Mouse (Mus musculus) thymus, postnatal 36 days (tissue): ENCODE measurements around the gene Pomp.
A peak's percentile ranks its signal among the peaks of the same experiment; 100 is the strongest.
"Not testable (repeated sequence)": the region's sequence is repeated elsewhere in the genome, so short reads cannot be mapped to it uniquely, and the experiment has no call there.

Experiments used
- DNase-seq, 2 experiments: peaks; one replicate each; pipeline ENCODE4 v3.0.0; 2022; ENCODE audit warnings: mixed read lengths in 2 of 2

Gene Pomp

DNA sequence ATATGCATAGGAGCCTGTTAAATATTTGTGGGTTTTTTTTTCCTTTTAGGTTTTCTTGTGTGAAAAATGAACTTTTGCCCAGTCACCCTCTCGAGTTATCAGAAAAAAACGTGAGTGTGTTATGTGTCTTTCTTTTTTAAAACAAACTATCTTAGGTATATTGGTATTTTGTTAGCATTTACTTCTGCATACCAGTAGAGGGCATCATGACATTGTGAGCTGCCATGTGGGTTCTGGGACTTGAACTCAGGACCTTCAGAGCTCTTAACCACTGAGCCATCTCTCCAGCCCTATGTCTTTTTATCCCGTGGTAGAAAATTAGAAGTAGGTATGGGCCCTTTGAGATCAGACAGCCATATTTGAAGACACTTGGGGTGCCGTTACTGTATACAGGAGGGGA is 8.4 kb downstream of the Pomp start:
- no peak for DNase-seq

DNA sequence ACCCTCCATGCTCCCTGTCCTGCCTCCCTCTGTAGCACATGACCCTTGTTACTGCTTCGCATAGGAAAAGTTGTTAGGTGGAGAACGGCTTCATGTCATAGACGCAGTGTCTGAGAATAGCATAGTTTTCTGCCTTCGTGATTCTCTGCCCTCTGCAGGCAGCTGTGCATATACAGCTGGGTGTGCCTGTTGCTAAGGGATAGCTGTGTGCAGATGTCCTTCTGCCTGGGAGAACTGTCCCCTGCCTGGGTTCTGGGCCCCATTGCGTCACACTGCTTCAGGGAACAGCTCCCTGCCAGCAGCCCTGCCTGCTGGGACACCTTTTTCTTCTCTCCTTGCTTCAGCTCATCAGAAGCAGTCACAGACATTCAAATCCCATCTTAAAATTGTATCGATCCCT is 9.3 kb downstream of the Pomp start:
- no peak for DNase-seq

DNA sequence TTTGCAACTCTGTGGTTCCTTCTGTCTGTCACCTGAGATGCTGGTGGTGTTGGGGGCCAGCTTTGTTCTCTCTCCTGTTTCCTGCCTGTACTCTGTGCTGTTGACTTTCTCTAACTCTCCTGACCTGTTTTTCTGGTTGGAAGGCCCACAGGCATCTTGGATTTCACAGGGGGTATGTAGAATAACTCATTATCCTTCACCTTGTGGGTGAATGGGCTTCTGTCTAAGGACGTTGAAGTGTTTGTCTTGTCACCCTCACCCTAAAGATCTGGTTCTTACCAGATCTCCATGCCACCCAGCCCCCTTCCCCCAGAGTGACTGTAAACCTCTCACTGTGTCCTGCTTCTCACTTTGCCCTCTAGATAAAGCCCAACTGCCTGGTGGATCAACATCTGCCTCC is 10.0 kb downstream of the Pomp start:
- no peak for DNase-seq

DNA sequence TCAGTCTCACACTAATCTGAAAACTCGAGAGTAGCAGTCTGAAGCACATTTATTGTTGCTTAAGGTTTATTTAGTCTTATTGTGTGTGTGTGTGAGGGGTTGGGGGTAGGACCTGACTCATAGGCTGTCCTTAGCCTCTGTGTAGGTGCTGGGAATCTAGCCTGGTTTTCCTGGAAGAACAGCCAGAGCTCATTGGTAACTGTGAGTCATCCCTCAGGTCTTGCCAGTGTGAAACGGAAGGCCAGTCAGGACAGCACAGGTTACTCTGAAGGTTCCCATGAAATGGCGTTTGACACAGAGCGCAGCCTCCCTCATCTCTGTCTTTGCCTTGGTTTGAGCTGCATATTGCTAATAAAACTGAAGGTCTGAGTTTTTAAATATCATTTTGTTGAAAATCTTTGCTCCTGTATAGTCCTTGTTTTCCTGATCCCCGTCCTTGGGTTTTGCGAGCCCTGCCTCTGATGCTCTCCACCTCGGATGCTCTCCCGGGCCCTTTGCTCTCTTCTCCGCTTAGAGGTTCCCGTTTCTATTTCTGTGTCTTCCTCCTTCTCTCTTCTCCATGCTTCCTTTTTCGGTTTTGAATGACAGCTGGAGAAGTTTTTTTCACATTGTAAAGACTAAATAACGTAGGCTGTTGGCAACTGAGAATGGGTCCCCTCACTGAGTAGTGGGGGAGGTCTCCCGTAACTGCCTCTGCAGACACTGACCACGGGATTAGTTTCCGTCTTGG is 11.0 kb downstream of the Pomp start:
- no peak for DNase-seq

DNA sequence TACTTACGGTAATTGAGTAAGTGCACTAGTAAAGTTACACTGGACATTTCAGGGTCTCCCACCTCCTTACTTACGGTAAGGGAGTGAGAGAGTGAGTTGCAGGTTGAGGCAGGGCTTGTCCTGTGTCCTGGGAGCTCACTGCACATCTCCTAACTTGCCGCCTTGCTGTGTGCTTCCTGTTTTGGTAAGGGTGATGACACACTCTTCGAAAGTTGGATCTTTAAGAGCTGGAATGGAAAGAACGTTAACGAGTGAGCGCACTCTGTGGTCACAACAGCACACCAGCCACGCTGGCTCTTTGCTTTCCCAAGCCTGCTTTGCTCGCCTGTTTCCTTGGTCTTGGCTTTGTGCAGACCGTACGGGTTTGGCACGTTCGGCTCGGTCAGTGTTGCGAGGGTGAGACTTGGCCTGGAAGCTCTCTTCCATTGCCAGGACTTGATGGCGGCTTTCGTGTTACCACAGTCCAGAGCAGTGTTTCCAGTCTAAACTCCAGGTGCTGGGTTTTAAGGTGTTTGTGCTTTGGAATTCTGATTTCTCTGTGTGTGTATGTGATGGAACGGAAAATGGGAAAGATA is 14.3 kb downstream of the Pomp start:
- no peak for DNase-seq

DNA sequence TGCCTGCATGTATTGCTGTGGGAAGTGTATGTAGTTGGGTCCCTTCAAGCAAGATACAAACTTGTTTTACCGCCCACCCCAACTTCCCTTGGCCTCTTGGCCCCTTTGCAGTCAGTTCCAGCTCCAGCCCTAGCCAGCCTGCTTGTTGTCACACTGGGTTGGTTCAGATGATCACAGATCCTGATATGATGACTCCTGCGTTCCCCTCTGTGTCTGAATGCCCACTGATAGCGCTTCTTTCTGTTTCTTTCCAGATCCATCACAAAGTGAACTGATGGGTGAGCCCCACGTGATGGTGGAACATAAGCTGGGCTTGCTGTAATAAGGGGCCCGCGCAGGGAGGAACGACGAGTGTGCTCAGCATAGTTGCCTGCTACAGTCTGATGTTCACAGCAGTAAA is 14.9 kb downstream of the Pomp start:
- DNase-seq = no peak

DNA sequence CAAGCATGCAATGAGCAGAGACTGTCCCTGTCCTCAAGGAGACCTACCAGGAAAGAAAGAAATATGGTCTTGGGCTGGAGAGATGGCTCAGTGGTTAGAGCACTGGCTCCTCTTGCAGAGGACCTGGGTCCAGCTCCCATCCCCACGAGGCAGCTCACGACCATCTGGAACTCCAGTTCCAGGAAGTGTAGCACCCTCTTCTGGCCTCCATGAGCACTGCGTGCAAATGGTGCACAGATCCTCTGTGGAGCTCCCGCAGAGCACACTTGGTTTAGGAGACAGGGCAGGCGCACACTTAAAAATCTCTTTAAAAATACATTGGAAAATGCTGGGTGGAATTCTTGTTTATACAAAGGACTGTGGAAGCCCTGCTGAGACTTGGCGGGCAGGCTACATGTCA is 17.3 kb downstream of the Pomp start:
- DNase-seq = peak; percentile 19 to 20

DNA sequence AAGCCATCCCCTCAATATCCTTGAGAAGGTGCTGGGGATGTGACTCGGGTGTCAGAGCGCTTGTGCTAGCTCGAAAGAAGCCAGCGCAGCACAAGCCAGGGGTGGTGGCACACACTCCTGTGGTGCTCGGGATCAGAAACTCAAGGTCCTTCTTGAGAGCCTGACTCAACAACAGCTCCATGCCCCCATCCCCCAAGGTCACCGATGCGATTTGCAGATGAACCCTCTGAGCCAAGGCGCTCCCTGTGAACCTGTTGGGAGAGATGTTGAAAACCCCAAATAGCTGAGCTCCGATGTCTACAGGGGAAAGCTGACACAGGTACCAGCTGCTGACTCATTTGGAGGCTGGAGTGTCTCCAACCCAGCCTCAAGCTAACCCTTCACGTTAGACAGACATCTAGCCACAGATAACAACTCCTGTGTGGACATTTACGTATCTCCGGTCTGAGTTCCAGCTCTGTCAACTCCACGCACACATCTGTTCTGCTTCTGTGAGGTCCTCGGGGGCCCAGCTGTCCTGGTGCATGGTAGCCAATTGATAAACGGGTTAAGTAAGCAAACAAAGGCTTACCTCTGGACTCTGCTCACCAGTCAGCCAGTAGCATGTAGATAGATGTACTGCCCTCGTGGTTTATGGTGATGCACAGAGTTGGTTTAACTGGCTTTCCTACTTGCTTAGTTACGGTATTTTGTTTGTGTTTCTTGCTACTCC is 19.9 kb downstream of the Pomp start:
- no peak for DNase-seq

DNA sequence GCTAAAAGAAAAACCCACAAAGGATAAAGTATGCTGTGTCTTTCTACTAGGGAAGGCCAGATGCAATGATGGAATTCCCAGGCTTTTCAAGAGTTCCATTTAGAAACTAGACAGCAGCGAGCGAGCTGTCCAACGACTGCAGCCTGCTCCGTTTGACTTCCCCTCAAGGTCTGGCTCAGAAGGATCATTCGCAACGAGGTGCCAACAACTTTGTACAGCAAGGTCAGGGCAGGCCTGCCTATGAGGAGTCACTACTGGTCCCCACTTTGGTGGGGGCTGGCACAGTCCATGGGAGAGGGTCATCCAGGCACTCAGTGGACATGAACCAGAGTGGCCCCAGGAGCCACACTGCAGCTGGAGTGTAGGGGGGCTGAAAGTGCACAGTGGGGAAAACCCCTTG is 23.3 kb downstream of the Pomp start:
- no peak for DNase-seq

DNA sequence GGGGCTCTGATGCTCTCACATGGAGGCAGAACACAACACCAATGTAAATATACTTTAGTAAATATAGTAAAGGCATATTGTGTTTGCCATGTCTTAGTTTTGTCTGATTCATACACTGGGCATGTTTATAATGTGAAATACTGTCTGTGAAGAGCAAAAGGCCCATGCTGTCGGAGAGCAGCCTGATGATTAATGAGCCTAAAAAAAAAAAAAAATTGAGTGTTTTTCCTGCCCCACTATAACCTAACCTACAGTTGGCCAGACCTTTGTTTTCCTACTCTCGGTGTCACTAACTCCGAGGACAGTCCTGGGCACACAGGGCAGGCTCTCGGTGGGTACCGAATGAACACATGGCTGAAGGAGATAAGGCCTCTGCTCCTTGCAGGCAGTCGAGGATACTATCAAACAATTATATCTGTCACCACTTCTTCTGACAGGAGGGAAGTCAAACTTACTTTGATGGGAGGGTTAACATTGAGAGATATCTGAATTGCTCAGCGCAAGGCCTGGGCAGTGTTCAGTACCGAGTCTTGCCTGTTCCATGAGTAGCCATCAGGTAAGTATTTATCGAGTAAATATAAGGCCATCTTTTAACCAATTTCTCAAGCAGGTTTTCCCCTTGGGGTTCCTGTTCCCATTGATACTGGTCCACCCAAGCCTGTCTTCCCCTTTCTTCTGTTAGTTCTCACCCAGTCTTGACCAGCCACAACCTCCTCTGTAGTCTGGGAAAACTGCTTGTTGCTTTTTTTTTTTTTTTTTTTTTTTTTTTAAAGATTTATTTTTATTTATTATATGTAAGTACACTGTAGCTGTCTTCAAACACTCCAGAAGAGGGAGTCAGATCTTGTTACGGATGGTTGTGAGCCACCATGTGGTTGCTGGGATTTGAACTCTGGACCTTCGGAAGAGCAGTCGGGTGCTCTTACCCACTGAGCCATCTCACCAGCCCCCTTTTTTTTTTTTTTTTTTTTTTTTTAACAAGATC is 28.3 kb downstream of the Pomp start:
- no peak for DNase-seq

DNA sequence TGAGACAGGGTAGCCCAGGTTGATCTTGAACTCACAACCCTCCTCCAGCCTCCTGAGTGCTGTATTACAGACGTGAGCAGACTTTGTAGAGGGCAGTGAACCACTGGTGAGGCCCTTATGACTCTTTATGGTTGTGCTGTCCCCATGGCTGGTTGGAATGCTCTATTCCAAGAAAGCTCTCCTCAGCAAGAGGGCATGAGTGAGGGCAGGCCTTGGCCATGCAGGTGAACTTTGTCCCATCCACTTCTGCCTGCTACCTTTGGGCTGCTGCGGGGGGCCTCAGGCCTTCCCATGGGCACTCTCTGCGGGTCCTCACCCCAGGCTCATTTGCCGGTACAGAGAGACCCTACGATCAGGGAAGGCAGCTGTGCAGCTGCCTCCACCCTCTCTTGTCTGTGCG is 32.5 kb downstream of the Pomp start:
- no peak for DNase-seq

DNA sequence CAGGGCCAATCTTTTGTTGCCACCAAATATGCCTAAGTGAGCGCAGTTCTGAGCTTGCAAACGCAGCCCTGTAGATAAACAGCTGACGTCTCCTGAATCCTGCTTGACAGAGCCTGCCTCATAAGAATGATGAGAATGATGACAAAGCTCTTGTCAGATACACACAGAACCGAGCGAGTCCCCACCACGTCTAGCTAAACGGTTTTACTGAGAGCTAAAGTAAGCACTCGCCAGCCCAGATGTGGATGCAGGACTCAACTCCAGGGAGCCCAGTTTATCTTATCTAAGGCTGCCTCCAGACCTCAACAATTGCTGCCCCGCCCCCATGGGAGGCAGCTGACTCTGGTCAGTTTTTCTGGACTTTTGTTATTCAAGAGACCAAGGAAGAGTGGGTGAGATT is 32.9 kb downstream of the Pomp start:
- DNase-seq = no peak

DNA sequence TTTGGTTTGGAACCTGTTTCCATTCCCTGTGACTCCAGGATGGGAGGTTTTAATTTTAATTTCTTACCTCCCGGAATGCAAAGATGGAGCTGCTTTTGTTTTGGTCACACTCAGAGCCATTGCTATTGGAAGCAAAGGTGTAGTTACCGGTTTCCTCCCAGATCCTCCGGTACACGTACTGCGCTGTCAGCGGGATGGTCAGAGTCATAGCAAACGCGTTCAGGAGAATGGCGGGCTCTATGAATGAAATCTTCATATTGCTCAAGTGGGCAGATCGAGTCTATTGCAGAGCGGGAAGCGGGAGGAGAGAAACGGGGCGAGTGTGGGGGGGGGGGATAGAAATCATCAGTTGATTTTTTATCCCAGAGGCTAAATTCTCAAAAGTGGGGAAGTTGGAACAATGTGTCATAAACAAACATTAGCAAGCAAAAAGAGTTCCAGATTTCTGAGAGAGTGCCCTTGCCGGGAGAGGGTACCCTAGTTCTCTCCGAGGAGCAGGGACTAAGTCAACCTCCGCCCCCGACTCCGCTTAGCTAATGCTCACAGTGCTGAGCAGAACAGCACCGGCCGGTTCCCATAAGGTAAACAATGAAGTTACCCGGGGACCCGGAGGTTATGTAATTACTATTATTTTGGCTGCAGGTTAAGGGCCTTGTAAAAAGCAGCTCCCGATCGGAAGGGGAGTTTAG is 33.6 kb downstream of the Pomp start:
- DNase-seq = peak in 1 of 2 experiments; percentile 26

DNA sequence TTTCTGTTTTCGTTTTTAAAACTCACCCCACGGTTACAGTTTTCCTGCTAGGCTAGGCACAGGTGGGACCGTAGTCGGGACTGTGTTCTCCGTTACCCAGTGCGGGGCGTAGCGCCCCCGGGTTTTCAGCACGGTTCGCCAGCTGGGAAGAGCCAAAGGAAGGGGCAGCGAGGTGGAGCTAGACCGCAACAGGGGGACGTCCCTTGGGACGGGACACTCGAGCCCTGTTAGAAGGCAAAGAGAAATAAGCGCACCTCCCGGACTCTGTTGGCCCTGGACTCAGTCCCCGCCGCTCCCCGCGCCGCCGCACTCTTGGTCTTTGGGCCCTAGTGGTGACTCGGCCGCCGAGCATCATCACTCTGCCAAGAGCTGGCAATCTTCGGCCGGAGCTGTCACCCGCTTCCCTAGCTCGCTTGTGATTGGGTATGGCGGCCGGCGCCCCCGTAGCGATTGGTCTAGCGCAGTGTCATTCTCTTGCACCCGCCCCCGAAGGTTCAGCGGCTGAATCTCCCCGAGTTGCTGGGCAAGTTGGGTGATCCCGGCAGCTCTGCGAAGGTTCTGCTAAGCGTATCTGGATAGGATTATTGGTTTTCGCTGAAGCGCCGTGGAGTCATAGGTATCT is 34.3 kb downstream of the Pomp start, which contains the start of gene Slc46a3:
TSS of gene Slc46a3 (minus strand) at position 361 of the 622 bp plus-strand sequence.
- peak; percentile 89 to 93 for DNase-seq

DNA sequence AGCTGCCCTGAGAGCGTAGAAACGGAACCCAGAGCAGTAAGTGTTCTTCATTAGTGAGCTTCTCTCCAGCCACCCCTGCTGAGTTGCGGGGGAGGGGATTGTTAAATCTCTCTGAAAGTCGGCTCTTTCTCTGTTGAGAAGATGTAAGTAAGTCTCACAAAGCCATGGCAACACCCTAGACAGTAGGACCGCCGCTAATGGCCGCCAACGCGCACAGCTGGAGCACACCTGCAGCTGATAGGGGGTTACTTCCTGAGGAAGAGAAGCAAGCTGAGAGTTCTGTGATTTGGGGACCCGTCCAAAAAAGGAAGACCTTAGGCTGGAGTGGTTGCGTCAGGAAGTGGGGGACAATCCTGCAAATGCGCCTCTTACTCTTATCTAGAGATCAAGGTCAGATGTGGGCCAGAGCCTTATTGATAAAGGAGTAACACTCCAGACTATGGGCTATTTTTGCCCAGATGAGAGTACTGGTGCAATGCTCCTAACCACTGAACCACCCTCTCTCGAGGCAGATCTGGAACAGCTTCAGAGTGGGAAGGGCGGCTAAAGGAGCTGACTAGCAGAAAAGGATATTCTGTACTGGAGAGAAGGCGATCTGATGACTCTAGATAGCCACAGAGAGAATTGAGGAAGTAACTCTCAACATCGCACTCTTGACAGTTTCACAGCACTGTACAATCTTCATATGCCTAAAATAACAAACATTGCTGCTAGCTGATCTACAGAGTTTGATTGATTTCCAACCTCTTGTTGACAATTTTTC is 35.4 kb downstream of the Pomp start:
- peak; percentile 43 to 48 for DNase-seq

DNA sequence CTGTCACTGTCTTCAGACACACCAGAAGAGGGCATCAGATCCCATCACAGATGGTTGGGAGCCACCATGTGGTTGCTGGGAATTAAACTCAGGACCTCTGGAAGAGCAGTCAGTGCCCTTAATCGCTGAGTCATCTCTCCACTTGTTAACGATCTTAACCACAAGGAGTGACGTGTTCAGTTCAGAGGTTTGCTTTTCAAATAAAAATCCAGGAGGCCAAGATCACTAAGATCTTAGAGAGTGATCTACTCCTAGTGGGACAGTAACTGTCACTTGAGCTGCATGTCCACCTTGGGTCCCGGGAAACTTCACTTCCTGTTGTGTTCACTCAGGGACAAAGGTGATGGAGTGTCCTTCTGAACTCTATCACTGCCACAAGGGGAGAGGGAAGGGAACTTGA is 36.2 kb downstream of the Pomp start:
- not testable (repeated sequence) for DNase-seq

DNA sequence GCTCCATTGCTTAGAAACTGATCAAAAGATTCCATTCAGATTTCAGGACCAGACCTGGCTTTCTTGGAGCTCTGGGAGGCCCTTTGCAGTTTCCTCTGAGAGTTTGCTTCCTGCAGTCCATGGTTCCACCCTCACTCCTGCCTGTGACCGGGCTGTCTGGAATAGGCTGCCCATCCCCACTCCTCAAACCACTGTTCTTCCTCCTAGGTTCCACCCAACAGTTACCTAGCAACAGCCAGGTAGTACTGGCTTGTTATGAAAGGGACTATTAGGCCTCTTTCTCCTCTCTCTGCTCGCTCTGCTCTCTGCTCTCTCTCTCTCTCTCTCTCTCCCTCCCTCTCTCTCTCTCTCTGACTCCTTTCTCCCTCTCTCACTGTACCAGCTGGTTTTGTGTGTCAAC is 38.0 kb downstream of the Pomp start:
- DNase-seq = no peak

DNA sequence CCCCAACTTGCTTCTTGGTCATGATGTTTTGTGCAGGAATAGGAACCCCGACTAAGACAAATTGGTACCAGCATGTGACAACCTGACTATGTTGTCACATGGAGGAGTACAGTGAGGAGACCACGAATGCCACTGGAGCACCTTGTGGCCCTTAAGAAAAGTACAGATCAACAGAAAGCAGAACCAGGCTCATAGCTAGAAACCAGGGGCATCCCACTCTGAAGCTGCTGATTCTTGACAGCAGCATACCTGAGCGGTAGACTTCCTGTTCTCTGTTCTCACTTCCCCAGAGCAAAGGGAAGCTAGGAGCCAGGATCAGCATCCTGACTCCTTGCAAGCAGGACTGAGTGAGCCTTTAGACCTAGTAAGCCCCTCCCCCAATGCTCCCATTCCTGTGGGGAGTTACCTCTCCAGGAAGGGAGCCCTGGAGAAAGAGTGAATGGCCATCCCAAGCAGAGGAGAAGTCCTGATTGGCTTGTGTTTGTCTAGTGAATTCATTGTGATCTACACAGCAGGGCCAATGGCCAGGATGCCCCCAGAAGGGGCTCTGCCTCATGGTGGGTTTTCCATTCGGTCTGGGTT is 38.8 kb downstream of the Pomp start:
- no peak for DNase-seq

DNA sequence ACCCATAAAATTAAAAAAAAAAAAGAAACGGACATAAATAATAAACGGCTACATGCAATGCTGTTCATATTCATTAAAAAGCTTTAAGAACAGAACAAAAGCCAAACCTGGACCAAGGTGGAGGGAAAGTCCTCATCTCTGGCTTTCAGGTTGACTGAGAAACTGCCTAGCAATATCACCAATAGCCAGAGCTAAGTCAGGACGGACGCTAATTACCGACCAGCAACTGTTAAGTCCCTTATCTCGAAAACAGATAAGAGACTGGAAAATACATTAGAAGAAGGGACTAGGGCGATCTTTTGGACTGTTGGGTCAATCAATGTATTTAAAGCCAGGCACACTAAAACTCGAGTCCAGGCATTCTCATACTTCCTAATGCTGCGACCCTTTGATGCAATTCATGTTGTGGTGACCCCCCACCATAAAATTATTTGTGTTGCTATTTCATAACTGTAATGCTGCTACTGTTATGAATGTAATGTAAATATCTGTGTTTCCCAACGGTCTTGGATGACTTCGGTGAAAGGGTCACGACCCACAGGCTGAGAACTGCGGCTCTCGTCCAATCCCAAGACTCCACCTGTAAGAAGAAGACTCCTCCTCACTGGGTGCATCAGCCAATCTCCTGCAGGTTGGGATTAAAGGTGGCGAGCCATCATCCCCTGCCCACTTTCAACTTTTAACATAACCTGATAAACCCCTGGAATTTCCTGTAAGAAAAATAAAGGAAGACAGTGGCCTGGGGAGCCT is 41.9 kb downstream of the Pomp start:
- no peak for DNase-seq

DNA sequence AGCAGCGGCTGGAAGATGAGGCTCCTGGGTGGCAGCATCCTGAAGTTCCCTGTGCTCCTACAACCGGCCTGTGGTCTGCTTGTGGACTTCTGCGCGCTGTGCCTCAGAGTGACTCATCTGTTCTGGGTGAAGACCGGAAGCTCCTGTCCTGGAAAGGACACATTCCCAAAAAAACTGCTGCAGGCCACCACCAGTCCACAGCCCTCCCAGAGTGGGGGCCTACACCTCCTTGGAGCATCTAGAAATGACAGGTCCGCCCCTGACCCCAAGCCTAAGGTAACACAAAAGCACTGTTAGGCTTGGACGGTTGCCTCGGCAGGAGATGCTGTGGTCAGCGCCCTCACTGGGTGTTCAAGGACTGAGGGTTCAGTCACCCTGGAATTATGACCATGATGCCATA is 42.9 kb downstream of the Pomp start:
- DNase-seq = no peak
